Mouse (Mus musculus) testis, adult 2 months (tissue): ENCODE results near the gene Rtn4rl1.

Experiments used
- CTCF ChIP-seq: fragments of 200-500 bp; IDR thresholded peaks from 2 replicates; pipeline ENCODE4 v1.5.1; 2012; ENCODE audit warnings: low read depth, mild to moderate bottlenecking, inconsistent platforms, low read length, moderate library complexity; ENCODE audit not compliant: control insufficient read depth, insufficient read depth, insufficient replicate concordance
- POLR2A ChIP-seq: fragments of 200-500 bp; IDR thresholded peaks from 2 replicates; pipeline ENCODE4 v1.6.1; 2012; ENCODE audit warnings: low read depth, mild to moderate bottlenecking, inconsistent platforms, low read length, moderate library complexity; ENCODE audit not compliant: control insufficient read depth

DNA sequence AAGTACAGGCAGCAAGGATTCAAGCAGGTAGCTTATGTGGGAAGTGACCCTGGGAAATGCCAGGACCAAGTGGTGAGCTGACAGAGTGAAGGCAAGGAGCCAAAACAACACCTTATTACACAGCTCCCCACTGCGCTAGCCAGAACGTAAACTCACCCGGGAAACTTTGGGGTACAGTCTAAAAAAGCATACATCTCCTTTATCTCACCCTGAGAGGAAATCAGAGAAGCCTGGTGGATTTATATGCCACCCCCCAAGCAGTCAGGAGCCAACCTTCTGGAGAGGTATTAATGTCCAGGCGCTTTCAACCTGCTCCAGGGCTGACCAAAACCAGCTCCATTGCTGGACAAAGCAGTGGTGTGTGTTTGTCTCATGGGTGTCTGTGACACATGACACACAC is 10.3 kb downstream of the Rtn4rl1 start:
- no peak for TF ChIP-seq CTCF
- no peak for TF ChIP-seq POLR2A
